Mouse (Mus musculus) liver, adult 2 months (tissue): ENCODE measurements at regions not wholly inside any gene's neighbourhood (a gene's known extent, or its start where the extent isn't known, plus 50 kb on each side); places are given as distances from the start of the nearest gene placed in this dataset.

ENCODE experiments used
- CTCF ChIP-seq: fragments of 200-500 bp; IDR thresholded peaks from 2 replicates; pipeline ENCODE4 v1.5.1; 2011; ENCODE audit warnings: low read depth, low read length, control low read depth
- POLR2A ChIP-seq: fragments of 200-500 bp; IDR thresholded peaks from 2 replicates; pipeline ENCODE4 v1.6.1; 2011; ENCODE audit warnings: low read length, control low read depth; ENCODE audit not compliant: insufficient read depth; ENCODE audit errors: extremely low read depth

GRCm38 (mm10) chr15:93926842-93927241 is 331.2 kb upstream of the Prickle1 start:
- TF ChIP-seq CTCF (no peak), POLR2A (no peak)
